Mouse (Mus musculus): ENCODE data around the gene Otud7a.

The Otud7a gene

GRCm38 (mm10) chr7:63768398-63769029, 324.0 kb downstream of the Otud7a start:
- in situ Hi-C loops (cut with MseI, MboI): loop anchor here in 1 of 2 experiments (25.0 kb wide), 1 partner anchor 169 kb away; the partner anchor contains the start of gene Klf13

- in situ Hi-C loops (cut with MseI, MboI): loop anchor here in 1 of 2 experiments (25.0 kb wide), 1 partner anchor 164 kb away; the partner anchor contains the start of gene Klf13
Observed at GRCm38 (mm10) chr7:63773268-63773667, 328.7 kb downstream of the Otud7a start.

GRCm38 (mm10) chr7:63774291-63774690, 329.7 kb downstream of the Otud7a start:
- in situ Hi-C loops (cut with MseI, MboI): loop anchor here in 1 of 2 experiments (25.0 kb wide), 1 partner anchor 163 kb away; the partner anchor contains the start of gene Klf13

GRCm38 (mm10) chr7:63777328-63777727, 332.8 kb downstream of the Otud7a start:
- in situ Hi-C loops (cut with MseI, MboI): no loop called here

DNA sequence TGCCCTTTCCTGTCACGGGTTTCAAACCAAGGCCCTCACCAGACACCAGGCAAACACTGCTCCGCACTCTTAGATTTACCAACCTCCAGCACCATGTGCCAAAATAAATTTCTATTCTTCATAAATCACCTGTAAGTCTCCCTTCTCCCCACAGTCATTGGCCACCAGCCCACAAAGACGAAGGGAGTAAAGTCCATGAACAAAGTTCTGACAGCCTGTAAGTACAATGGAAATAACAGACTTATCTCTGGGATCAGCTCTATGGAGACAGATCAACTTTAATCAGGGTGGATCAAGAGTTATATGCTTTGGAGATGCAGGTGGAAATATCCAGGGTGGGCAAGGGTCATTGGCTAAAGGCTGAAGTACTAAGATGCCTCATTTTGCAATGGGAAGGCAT, 336.3 kb downstream of the Otud7a start:
- in situ Hi-C loops (cut with MseI, MboI): no loop called here

GRCm38 (mm10) chr7:63789743-63790142, 345.2 kb downstream of the Otud7a start:
- in situ Hi-C loops (cut with MseI, MboI): no loop called here

DNA sequence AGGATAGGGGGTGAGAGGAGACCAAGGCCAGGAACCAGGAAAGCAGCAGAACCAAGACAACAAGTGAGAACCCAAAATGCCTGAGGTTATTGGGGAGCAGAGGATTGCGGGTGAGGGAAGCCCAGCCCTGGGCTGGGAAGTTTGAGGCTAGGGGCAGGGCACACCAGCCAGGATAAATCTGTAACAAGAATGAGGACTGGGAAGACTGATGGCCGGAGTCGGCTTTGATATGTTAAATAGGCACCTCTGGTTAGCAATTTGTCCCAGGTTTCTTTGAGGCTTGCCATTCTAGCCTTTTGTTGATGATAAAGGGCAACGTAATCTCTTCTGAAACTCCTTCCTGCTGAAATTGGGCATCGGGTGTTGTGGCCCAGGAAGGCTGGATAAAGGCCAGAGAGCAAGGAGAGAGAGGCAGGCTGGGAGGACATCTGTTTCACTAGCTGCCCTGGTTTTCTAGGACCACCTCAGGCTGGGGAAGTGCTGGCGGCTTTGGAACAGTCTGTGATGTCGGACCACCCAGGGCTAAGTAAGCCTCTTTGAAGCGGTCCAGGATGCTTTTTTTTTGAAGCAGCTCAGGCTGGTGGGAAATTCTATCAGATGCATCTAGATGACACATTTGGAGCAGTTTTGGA, 351.6 kb downstream of the Otud7a start:
- in situ Hi-C loops (cut with MseI, MboI): no loop called here

DNA sequence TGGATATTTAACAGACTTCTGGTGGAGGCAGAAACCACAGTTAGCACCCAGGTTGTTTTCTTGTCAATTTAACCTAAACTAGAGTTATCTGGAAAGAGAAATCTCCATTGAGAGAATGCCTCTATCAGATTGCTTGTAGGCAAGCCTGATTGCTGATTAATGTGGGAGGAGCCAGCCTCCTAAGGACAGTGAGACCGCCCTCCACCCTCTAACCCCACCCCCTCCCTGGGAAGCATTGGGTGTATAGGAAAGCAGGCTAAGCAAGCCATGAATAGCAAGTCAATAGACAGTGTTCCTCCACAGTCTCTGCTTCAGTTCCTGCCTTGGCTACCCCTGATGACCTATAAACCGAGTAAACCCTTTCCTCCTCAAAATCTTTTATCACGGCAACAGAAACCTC, 353.9 kb downstream of the Otud7a start:
- in situ Hi-C loops (cut with MseI, MboI): no loop called here

- in situ Hi-C loops (cut with MseI, MboI): no loop called here
Observed at GRCm38 (mm10) chr7:63799304-63799703, 354.8 kb downstream of the Otud7a start.

DNA sequence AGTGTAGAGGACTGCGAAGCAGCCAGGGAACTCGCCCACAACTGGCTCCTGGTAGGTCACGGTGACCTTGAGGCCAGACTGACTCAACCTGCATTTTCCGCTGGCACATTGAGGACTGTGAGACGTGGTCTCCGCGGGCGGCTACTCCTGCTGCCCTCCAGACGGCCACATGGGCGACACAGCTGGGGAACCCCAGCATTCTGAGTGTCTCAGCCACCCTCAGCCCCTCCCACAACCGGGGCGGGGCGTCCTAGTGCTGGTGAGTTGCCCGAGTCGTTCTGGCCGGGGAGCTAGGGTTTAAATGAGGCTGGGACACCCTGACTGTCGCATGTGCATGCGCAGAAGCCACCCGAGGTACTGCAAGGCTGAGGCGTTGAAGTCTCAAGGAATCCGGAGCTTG, 358.2 kb downstream of the Otud7a start:
- in situ Hi-C loops (cut with MseI, MboI): no loop called here
